Mouse (Mus musculus) c-Kit-positive CD71-positive TER-119-positive erythroid progenitor cells, embryonic 14.5 days (primary cell): ENCODE results near the gene Tbcel.

Experiments
- DNase-seq: peaks from one replicate; pipeline ENCODE4 v3.0.0-alpha.2; 2013; ENCODE audit warnings: low spot score

Gene Tbcel

GRCm38 (mm10) chr9:42441234-42441633, 66.4 kb downstream of the Tbcel start:
- no peak for DNase-seq

DNA sequence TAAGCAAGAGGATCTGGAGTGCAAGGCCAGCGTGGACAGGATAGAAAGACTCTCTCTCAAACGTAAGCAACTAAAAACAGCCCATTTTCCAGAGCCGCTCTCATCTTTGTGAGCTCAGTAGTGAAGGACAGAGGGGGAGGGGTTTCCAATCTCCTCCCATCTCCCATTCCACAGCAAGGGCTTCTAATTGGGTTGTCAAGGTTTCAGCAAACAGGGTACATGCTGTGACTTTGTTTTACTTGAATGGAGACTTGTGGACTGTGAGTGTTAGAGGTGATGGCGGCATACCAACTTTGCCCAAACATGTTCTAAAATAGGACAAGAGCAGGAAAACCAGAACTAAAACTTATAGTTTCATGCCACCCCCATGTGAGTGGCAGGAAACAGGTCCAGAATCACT, 68.2 kb downstream of the Tbcel start:
- DNase-seq, result no peak

GRCm38 (mm10) chr9:42432155-42432554, 75.5 kb downstream of the Tbcel start:
- DNase-seq, result no peak

GRCm38 (mm10) chr9:42431606-42432005, 76.0 kb downstream of the Tbcel start:
- DNase-seq, result no peak

DNA sequence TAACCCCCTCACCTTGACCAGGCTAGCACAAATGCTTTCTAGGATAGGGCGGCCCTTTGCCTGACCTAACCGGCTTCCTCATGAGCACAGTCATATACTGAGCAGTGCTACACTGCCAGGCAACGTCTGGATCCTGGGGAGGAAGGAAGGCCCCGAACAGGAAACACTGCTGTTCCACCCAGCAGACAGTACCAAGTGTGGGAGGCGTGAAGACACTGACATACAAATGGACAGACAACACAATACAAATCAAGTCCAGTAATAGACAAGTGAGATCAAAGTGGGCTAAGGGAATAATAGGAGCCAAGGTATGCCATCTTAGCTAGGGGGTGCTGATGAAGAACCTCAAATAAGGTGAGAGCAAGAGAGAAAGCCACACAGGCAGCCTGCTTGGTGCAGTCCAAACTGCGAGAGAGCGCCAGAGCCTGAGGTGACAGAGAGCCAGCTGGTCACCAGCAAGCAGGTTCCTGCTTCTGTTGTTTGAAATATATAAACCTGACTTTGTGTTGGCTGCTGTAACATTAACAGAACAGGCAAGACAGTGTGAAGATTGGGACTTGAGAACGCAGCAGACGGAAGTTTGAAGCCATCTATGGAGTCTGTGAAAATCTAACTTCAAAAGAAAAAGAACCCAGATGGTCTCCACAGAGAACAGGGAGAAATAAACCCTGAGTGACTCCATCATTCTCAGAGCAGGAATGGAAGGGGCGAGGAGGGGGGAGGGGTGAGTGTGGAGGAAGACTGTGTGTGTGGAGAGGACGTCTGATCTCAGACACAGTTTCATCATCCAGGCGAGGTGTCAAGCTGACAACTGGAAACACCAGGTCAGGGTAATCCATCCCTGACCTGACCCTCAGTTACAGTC, 79.3 kb downstream of the Tbcel start:
- DNase-seq, result no peak

DNA sequence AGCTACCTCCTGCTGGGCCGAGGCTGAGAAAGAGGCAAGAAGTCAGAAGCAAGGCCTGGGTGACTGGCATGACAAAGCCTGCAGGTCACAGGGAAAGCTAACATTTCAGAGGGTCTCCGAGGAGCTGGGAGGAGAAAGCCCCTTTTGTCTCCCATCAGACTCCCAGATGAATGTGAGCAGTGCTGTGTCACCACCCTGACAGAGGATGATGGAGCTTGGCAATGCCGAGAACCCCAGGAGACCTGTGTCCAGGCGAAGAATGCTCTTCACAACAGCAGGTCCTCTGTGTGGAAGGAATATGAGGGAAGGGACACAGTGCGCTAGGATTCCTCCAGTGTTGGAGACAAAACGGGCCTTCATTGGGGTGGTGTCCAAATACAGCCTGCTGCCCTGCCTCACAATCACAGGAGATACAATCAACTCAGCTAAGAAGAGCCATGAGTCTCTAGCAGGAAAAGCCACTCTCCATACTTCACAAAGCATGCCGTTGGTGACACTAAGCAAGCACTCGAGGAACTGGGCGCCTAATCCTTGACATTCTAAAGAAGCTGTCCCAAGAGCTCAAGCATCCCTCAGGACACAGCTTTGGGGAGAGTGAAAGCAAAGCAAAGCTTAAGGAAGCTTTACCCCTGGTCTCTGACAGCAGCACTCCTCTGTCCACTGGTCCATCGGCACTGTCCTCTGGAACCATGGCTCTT, 80.8 kb downstream of the Tbcel start:
- DNase-seq, result no peak

GRCm38 (mm10) chr9:42423649-42424048, 84.0 kb downstream of the Tbcel start:
- no peak for DNase-seq

DNA sequence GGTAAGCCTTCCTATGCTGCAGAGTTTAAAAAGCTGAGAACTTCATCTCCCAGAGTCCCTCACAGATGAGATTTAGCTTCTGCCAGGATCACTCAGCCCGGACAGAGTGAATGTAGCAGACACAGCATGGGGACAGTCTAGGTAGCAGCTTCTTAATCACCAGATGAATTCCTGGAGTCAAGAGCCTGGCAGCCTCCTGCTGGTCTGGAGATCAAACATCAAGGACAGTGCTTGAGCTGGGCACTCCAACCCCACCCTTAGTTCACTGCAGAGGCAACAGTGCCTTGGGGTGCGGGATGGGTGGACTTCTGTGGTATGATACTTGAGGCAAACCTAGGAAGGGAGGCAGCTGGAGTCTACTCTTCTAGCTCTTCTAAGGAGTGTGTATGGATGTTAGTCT, 87.9 kb downstream of the Tbcel start:
- DNase-seq, result no peak

- DNase-seq, result no peak
Measured at GRCm38 (mm10) chr9:42418786-42419185, 88.8 kb downstream of the Tbcel start.

DNA sequence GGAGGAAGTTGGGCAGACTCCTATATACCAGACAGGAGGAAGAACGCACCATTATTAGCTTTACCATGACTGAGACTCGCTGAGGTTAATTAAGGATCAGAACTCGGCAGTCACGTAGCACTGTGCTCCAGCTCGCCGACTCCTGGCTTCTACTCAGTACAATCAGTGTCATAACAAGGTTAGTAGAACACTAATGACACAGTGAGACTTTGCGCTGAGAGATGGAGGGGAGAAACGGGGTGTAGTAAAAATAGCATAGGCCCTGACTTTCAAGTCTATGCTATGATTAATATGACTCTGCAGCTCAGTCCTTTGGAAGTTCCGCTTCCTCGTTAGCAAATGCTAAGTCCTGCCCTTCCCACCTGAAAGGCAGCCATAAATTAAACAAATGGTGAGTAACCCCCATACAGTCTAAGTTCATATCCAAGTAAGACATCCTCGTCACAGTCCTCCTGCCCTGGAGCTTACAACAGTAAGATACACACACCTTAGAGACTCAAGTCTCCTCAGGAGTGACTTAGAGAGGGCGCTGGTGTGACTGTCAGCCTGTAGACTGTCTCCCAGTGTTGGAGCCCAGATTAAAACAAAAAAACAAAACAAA, 90.2 kb downstream of the Tbcel start:
- no peak for DNase-seq

GRCm38 (mm10) chr9:42415184-42415583, 92.4 kb downstream of the Tbcel start:
- no peak for DNase-seq

DNA sequence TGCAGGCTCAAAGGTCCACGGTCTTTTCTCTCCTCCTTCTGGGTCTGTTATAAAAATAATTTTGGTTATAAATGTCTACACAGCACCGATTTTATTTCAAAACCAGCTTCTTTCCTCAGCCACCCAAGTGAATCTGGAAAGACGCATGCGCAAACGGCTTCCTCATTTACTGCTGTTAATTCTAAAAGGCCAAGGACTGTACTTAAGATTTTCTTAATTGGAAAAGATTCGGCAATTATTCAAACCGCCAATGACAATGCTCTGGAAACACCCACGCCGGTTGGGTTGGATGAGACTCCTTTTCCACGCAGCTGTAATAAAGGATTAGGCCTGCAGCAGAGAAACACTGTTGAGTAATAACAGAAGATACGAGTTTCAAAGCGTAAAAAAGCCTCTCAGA, 94.3 kb downstream of the Tbcel start:
- no peak for DNase-seq

DNA sequence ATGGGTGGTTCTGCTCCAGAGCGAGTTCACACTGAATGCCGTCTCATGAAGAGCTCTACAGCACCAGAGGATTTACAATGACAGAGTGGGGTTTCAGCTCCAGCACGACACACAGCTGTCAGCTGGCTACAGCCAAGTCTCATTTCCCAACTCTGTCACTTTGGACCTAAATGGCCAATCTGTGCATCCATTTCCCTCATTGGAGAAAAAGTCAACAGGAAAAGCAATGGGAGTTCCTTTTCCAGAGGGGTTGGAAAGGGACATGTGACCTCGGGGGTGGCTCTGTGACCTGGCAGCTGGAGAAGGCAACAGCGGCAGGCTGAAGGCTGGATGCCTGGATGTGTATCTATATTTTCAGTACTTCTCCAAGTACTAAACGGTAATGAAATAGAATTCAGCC, 96.3 kb downstream of the Tbcel start:
- DNase-seq, result no peak

DNA sequence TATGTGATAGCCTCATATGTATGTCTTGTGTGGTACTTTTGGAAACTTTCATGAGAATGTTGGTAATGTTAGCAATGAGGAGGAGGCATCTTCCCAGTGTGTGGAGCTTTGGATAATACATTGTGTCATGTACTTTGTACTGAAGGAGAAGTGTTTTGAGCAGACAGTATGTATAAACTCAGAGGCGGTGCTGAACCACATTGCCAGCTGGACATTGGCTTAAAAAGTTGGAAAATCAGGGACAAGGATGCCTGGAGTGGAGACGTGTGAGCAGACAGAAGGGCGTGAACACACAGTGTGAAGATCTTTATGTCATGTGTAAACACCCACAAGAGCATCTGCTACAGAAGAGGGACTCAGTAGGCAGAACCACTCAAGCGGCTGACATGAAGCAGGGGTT, 101.9 kb downstream of the Tbcel start:
- no peak for DNase-seq

- DNase-seq, result no peak
Measured at GRCm38 (mm10) chr9:42401486-42401885, 106.1 kb downstream of the Tbcel start.

DNA sequence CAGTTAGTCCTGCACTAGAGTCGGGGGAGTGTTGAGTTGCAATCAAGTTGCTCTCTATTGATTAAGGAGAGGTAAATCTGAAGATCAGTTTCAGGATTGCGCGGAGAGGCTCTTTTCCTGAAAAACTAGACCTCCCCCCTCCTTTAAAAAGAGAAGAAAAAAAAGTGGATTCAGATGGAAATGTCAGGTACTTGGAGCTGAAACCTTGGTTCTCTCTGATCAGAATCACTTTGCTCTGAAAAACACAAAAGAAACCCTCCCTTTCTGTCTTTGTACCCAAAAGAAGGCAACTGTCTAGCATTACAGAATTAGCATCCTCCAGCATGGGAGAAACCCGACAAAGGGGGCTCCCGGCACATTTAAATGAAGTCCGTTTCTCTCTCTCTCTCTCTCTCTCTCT, 107.8 kb downstream of the Tbcel start, which contains the start of gene Tecta:
TSS of gene Tecta (minus strand) at position 101 of the 400 bp plus-strand sequence.
- no peak for DNase-seq

- DNase-seq, result no peak
Measured at GRCm38 (mm10) chr9:42396141-42396540, 111.5 kb downstream of the Tbcel start.

DNA sequence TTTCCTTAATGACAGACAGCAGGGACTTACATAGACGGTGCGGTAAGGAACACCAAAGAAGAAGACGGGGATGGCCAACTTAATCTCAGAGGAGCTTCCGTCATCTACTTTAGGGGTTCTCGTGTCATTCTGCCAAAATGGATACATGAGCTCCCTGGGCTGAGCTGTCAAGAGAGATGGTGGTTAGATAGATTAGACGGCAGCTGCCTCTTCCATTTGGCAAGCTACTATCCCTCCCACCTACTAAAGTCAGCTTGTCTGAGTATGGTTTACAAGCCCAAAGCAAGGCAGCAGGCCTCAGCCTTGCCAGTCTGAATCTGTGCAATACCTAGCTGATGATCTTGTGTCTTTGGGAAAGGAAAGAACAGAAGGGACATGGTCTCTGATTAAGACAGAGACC, 112.7 kb downstream of the Tbcel start:
- no peak for DNase-seq

DNA sequence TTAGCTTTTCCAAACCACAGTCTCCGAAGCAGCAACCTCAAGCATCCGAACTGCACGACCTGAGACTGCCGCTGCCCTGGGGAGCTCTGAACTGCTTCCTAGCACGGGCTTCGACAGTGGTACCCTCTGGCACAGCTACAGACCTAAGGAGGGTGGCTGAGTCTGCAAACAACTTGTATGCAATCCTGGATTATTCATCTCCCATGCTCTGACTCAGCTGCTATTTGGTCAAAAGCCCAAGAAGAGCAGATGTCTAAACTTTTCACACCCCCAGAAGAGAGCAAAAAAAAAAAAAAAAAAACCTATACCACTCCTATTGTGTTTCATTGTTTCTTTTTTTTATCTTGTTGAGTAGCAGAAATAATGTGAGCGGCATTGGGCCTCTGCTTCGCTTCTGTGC, 113.3 kb downstream of the Tbcel start:
- DNase-seq, result no peak

DNA sequence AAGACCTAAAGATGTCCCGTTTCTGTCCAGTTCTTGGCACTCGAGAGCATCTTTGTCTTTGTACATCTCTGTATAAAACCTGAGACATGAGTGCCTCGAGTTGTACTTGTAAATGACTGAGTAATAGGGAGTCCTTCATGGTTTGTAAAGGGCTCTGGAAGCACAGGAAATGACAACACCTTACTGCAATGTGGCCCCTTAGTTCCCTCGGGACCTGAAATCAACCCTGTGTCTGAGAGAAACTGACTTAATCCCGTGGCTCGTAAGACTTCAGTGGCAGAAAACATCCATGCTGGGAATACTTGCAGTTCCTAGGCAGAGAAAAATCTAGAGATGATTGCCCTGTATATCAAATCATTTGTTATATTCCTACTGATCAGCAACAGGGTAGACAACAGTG, 114.7 kb downstream of the Tbcel start:
- DNase-seq, result no peak

DNA sequence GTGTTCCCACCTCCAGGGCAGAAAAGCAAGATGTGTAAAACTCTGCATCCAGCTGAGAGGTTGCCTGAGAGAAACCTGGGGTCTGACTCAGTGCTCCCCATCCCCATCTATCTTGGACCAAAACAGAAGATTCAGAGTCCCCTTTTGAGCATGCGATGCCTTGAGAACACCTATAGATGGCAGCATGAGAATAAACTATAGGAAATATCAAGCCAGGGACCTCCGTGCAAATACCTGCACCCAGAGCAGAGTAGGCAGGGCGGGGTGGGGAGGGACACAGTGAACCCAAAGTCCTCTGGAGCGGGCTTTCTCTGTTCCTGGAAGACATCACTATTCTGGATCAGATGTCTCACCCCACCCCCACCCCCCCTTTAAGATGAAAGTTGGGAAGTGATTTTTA, 119.1 kb downstream of the Tbcel start:
- DNase-seq, result no peak

DNA sequence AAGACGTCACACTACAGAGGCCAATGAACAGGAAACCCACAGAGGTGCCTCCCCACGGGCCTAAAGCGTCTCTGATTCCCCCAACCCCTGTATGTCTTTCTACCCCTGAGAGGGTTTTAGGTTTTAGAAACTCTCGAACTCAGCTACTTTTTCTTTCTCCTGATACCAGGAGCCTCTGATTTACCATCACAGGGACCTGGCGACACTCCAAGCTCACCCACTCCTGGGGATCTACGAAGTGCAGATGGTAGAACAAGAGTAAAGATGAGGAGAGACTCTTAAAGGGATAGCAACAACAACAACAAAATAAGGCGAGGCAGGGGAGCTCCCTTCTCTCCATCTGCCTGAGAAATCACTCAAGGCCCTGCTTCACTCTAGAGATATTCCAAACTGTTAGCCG, 120.6 kb downstream of the Tbcel start:
- no peak for DNase-seq

GRCm38 (mm10) chr9:42385656-42386055, 122.0 kb downstream of the Tbcel start:
- DNase-seq, result no peak
